Mouse (Mus musculus): ENCODE measurements around the gene Nat8l. TPM values are rescaled to one million over a fixed set of nuclear protein-coding genes. Genes with fewer than 3 reads are reported as not detected.

The Nat8l gene
- polyA plus RNA-seq, 1 experiment from 2014 or later = 3.1 TPM

- peak overlapping the region; percentile 83 for H3K9ac ChIP-seq
- no peaks in the 10 kb centered on the region for H3K9me3 ChIP-seq (replicated peaks)
- peaks cover 23% of the 10 kb centered on the region for H3K27me3 ChIP-seq
- peaks cover 31% of the 10 kb centered on the region for H3K4me1 ChIP-seq
- H3K36me3 ChIP-seq = no peaks in the 10 kb centered on the region
- H3K27ac ChIP-seq = peak overlapping the region; percentile 98
- 0 out of 2 replicates have a peak, but pooled peaks have one; percentile 2 for ATAC-seq (ENCODE audit: low FRiP score)
- H3K4me2 ChIP-seq (replicated peaks) = peak overlapping the region; percentile 78
- WGBS = 29% methylated on average over 28 of the region's 28 CpGs
- H3K4me3 ChIP-seq = peak overlapping the region; percentile 77
Observed at GRCm38 (mm10) chr5:33994671-33995625, 836 bp upstream of the Nat8l start.

GRCm38 (mm10) chr5:33996694-33997045, 886 bp downstream of the Nat8l start:
- Histone ChIP-seq H3K4me2 (replicated peaks) (peak overlapping the region; percentile 78), H3K4me1 (peaks cover 31% of the 10 kb centered on the region), H3K4me3 (peak overlapping the region; percentile 77), H3K36me3 (peaks cover 12% of the 10 kb centered on the region), H3K27ac (peak overlapping the region; percentile 98), H3K9me3 (replicated peaks) (no peaks in the 10 kb centered on the region), H3K27me3 (peaks cover 23% of the 10 kb centered on the region), H3K9ac (peak overlapping the region; percentile 83)
- 1% methylated on average over 40 of the region's 55 CpGs for WGBS
- ATAC-seq (ENCODE audit: low FRiP score) = peak; percentile 35; the same call in 1 of the 2 replicates

- Histone ChIP-seq H3K9ac (peak overlapping the region; percentile 83), H3K4me1 (peaks cover 31% of the 10 kb centered on the region), H3K9me3 (replicated peaks) (no peaks in the 10 kb centered on the region), H3K4me2 (replicated peaks) (peak overlapping the region; percentile 78), H3K27ac (peak overlapping the region; percentile 98), H3K4me3 (peak overlapping the region; percentile 77), H3K27me3 (peaks cover 23% of the 10 kb centered on the region), H3K36me3 (peaks cover 16% of the 10 kb centered on the region)
- ATAC-seq (ENCODE audit: low FRiP score) = peak; percentile 29
- under 1% methylated on average over 61 of the region's 80 CpGs for WGBS
Observed at GRCm38 (mm10) chr5:33997051-33997741, 1.4 kb downstream of the Nat8l start.

- Histone ChIP-seq H3K27me3 (peaks cover 23% of the 10 kb centered on the region), H3K9me3 (replicated peaks) (no peaks in the 10 kb centered on the region), H3K27ac (no peak overlapping the region), H3K4me3 (peak overlapping the region; percentile 77), H3K4me1 (peaks cover 31% of the 10 kb centered on the region), H3K9ac (peak overlapping the region; percentile 83), H3K4me2 (replicated peaks) (peak overlapping the region; percentile 78), H3K36me3 (peaks cover 17% of the 10 kb centered on the region)
- no peak for ATAC-seq (ENCODE audit: low FRiP score)
- WGBS = 69% methylated on average over 20 of the region's 20 CpGs
Observed at GRCm38 (mm10) chr5:33997829-33998504, 2.2 kb downstream of the Nat8l start.

- Histone ChIP-seq H3K4me2 (replicated peaks) (peak overlapping the region; percentile 78), H3K36me3 (peaks cover 17% of the 10 kb centered on the region), H3K9me3 (replicated peaks) (no peaks in the 10 kb centered on the region), H3K9ac (no peak overlapping the region), H3K4me1 (peaks cover 31% of the 10 kb centered on the region), H3K27me3 (peaks cover 23% of the 10 kb centered on the region), H3K4me3 (peak overlapping the region; percentile 77), H3K27ac (no peak overlapping the region)
- ATAC-seq (ENCODE audit: low FRiP score) = no peak
- WGBS = 77% methylated on average over 3 of the region's 3 CpGs
Observed at GRCm38 (mm10) chr5:33998505-33998877, 2.7 kb downstream of the Nat8l start.

- Histone ChIP-seq H3K4me2 (replicated peaks) (peak overlapping the region; percentile 78; the same call in 1 of the 2 replicates), H3K9me3 (replicated peaks) (no peaks in the 10 kb centered on the region), H3K4me3 (no peak overlapping the region), H3K27ac (no peak overlapping the region), H3K36me3 (peaks cover 17% of the 10 kb centered on the region), H3K9ac (peak overlapping the region; percentile 37), H3K4me1 (peaks cover 31% of the 10 kb centered on the region), H3K27me3 (peaks cover 18% of the 10 kb centered on the region)
- WGBS = 82% methylated on average over 6 of the region's 6 CpGs
- ATAC-seq (ENCODE audit: low FRiP score) = no peak
Observed at GRCm38 (mm10) chr5:33999466-34000090, 3.8 kb downstream of the Nat8l start.

- Histone ChIP-seq H3K4me2 (replicated peaks) (no peak overlapping the region), H3K9ac (no peak overlapping the region), H3K27ac (no peak overlapping the region), H3K9me3 (replicated peaks) (no peaks in the 10 kb centered on the region), H3K36me3 (peaks cover 17% of the 10 kb centered on the region), H3K27me3 (peaks cover 11% of the 10 kb centered on the region), H3K4me3 (no peak overlapping the region), H3K4me1 (peaks cover 23% of the 10 kb centered on the region)
- ATAC-seq (ENCODE audit: low FRiP score) = no peak
- WGBS = 96% methylated on average over 25 of the region's 25 CpGs
Observed at GRCm38 (mm10) chr5:34000809-34001208, 5.0 kb downstream of the Nat8l start.

- Histone ChIP-seq H3K27me3 (peaks cover 11% of the 10 kb centered on the region), H3K27ac (no peak overlapping the region), H3K9ac (no peak overlapping the region), H3K4me2 (replicated peaks) (no peak overlapping the region), H3K4me3 (no peak overlapping the region), H3K4me1 (peaks cover 23% of the 10 kb centered on the region), H3K36me3 (peaks cover 17% of the 10 kb centered on the region), H3K9me3 (replicated peaks) (no peaks in the 10 kb centered on the region)
- 83% methylated on average over 1 of the region's 1 CpGs for WGBS
- no peak for ATAC-seq (ENCODE audit: low FRiP score)
Observed at GRCm38 (mm10) chr5:34001401-34001800, 5.6 kb downstream of the Nat8l start.

GRCm38 (mm10) chr5:34002636-34003035, 6.9 kb downstream of the Nat8l start:
- H3K4me3 ChIP-seq = no peak overlapping the region
- ATAC-seq (ENCODE audit: low FRiP score) = no peak
- no peak overlapping the region for H3K4me2 ChIP-seq (replicated peaks)
- no peaks in the 10 kb centered on the region for H3K9me3 ChIP-seq (replicated peaks)
- no peak overlapping the region for H3K9ac ChIP-seq
- H3K27ac ChIP-seq = no peak overlapping the region
- H3K4me1 ChIP-seq = peaks cover 22% of the 10 kb centered on the region
- H3K27me3 ChIP-seq = peaks cover 11% of the 10 kb centered on the region
- peaks cover 17% of the 10 kb centered on the region for H3K36me3 ChIP-seq
- WGBS = 92% methylated on average over 4 of the region's 4 CpGs

- ATAC-seq (ENCODE audit: low FRiP score) = no peak
Observed at GRCm38 (mm10) chr5:34004618-34005017, 8.8 kb downstream of the Nat8l start.

GRCm38 (mm10) chr5:34006832-34007231, 11.0 kb downstream of the Nat8l start:
- 88% methylated on average over 4 of the region's 4 CpGs for WGBS
- no peak overlapping the region for H3K9ac ChIP-seq
- no peaks in the 10 kb centered on the region for H3K4me1 ChIP-seq
- H3K27me3 ChIP-seq = no peaks in the 10 kb centered on the region
- H3K9me3 ChIP-seq (replicated peaks) = no peaks in the 10 kb centered on the region
- H3K4me2 ChIP-seq (replicated peaks) = no peak overlapping the region
- no peak for ATAC-seq (ENCODE audit: low FRiP score)
- peaks cover 4% of the 10 kb centered on the region; the same call in 1 of the 2 replicates for H3K36me3 ChIP-seq
- H3K27ac ChIP-seq = no peak overlapping the region
- no peak overlapping the region for H3K4me3 ChIP-seq

More at GRCm38 (mm10) chr5:34004618-34005017, 8.8 kb downstream of the Nat8l start:
- Histone ChIP-seq H3K4me1 (peaks cover 2% of the 10 kb centered on the region), H3K9me3 (replicated peaks) (no peaks in the 10 kb centered on the region), H3K27me3 (no peaks in the 10 kb centered on the region), H3K4me3 (no peak overlapping the region), H3K4me2 (replicated peaks) (no peak overlapping the region), H3K27ac (no peak overlapping the region), H3K36me3 (peaks cover 17% of the 10 kb centered on the region), H3K9ac (no peak overlapping the region)
- WGBS = 85% methylated on average over 5 of the region's 5 CpGs

Measured in hindbrain, embryonic 12.5 days (tissue).